Mouse (Mus musculus): ENCODE measurements at regions not wholly inside any gene's neighbourhood (a gene's known extent, or its start where the extent isn't known, plus 50 kb on each side); places are given as distances from the start of the nearest gene placed in this dataset.

DNA sequence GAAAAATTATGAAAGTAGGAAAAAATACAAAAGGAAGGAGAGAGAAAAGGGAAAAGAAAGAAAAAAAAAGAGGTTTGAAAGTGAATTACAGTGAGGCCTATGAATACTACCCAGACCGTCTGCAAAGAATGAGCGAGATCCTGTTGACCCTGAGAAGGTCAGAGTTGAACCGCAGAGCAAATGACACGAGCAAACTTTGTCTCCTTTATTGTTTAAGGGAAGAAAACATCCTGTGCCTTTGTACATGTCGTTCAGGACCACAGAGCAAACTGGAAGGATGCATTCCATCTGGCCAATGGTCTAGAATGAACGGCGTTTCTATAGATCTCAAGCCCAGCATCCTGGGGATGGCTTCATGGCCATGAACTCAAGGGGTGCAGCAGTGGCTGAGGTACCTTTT lies 270.6 kb upstream of the Zfp637 start:
- DNase-seq (ENCODE audit: low spot score), result no peak

DNA sequence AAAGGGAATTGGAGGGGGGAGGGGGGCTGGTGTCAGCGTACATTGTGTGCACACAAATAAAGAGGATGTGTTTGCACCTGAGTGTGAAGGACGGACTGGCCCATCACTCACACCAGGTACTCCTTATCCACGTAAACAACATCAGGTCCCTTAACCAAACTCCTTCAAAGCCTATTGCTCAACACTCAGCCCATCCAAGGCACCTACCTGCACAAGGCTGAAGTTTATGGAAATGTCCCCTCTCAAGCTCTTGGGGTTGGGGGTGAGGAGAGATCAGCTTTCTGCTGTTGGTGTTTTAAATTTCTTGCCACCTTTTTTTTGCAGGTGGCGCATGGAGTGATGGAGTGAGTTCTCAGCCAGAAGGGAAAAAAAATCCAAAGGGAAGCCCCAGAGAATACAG lies 270.2 kb upstream of the Zfp637 start:
- DNase-seq (ENCODE audit: low spot score), result no peak

DNA sequence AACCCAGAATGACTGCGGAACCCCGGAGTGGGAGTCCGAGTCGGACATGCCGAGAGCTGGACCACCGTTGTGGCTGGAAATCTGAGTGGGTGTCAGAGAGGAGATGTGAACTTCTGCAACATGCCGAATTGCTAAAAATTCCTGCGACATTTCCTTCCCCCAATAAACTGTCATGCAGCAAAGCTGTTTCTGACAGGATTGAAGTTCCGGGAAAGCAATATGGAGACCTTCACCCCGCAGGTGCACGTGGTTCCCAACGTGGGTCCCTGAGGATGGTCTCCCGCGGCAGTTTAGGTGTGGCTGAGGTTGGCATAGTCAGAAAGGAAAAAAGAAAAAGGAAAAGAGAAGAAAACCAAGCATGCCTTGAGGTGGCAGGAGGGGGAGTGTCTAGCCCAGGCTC lies 269.0 kb upstream of the Zfp637 start:
- DNase-seq (ENCODE audit: low spot score), result no peak

DNA sequence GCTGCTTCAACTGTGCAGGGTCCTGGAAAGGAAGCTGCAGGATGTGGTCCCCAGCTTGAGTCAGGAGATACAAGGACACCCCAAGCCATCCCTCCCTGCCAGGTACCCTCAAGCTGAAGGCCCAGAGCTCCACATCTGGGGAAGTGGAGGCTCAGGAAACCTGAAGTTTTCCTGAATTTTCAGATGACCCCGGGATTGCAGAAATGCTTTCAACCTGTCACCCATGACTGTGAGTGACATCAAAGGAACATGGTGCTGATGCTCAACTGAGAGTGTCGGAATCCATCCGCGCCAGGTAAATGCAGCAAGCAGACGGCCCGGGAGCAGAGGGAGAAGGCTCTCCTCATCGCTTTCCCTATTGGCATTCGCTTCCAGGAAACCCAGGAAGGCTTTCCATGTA lies 267.6 kb upstream of the Zfp637 start:
- no peak for DNase-seq (ENCODE audit: low spot score)

- no peak for DNase-seq (ENCODE audit: low spot score)
Observed at GRCm38 (mm10) chr6:117574146-117574545, 266.8 kb upstream of the Zfp637 start.

- no peak for DNase-seq (ENCODE audit: low spot score)
Observed at GRCm38 (mm10) chr6:117575057-117575456, 265.9 kb upstream of the Zfp637 start.

DNA sequence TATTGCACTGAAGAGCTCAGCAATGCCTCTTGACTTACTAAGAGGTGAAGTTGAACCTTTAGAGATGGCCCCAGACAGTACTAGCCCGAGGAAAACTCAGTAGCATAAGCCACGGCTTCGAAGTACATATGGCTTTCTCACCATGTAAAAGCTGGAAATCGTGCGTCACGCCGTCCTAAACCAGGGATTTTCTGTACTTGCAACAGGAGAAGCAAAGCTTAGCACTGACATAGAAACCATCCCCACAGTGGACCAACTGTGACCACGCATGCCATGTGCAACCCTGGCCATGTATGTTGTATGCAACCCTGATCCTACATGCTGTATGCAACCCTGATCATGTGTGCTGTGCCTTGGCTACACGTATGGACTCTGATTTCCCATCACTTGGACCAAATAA lies 265.0 kb upstream of the Zfp637 start:
- DNase-seq (ENCODE audit: low spot score), result no peak

- no peak for DNase-seq (ENCODE audit: low spot score)
Observed at GRCm38 (mm10) chr6:117577539-117578521, 263.1 kb upstream of the Zfp637 start.

- DNase-seq (ENCODE audit: low spot score), result no peak
Observed at GRCm38 (mm10) chr6:117580951-117581350, 260.0 kb upstream of the Zfp637 start.

- DNase-seq (ENCODE audit: low spot score), result no peak
Observed at GRCm38 (mm10) chr6:117583121-117583520, 257.9 kb upstream of the Zfp637 start.

- no peak for DNase-seq (ENCODE audit: low spot score)
Observed at GRCm38 (mm10) chr6:117584563-117584962, 256.4 kb upstream of the Zfp637 start.

DNA sequence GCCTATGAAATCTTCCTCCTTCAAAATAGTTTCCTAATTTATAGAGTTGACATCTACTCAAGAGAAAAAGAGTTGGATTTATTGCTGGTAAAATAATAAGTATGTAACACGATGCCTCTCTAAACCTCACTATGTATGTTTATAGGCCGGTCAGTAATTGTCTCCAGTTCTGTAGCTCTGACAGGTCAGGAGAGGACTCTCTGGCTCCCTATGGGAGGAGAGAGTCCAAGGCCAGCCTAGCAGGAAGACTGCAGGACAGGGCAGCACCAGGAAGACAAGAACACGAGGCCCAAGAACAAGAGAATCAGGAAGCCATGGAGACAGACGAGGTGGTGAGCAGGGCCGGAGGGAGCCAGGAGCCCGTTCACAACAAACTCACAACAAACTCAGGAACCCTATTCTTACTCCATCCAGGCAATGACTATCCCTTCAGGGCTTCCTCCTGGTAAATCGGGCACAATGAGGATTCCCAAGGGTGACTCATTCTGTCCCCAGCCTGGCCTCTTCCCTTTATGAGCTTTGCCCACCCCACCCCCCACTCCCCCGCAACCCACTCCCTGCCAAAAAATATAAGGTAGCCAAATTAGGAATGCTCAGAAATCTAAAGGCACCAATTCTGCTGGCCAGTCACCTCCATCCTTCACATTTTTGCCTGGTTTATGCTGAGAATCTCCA lies 244.7 kb upstream of the Zfp637 start:
- DNase-seq (ENCODE audit: low spot score), result no peak

DNA sequence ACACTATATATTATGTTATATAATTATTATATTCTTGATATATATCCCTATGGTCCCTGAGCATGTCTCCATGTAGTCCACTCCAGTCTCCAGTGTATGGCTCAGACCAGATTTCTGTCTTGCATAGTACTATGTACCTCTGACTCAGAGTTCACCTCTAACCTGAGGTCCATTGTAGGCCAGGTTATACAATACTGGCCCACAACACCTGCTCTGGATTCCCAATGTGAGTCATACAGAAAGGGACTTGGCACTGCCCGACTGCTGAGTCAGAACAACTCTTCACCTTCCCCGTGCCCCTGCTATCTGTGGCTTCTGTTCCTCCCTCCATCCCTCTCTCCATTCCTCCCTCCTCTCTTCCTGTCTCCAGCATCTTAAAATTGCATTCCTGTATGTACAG lies 236.1 kb upstream of the Zfp637 start:
- DNase-seq (ENCODE audit: low spot score), result no peak

- DNase-seq (ENCODE audit: low spot score), result no peak
Observed at GRCm38 (mm10) chr6:117605685-117606084, 235.3 kb upstream of the Zfp637 start.

DNA sequence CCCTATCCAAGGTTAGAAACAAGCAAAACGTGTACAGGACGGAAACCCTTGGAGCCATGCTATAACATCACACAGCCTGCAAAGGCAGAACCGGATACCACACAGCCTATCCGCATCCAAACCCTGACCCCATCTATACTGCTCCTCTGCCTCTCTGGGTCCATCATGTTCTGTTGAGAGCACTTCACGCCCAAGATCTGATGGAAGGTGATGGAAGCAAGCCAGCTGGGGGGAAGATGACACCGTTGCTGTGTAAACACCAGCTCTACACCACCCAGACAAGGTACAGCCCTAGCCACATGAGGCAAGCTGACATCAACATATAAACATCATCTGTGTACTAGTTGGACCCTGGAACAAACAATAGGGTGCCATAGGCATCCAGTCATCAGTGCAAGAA lies 234.8 kb upstream of the Zfp637 start:
- DNase-seq (ENCODE audit: low spot score), result no peak

- DNase-seq (ENCODE audit: low spot score), result no peak
Observed at GRCm38 (mm10) chr6:117607023-117607422, 234.0 kb upstream of the Zfp637 start.

DNA sequence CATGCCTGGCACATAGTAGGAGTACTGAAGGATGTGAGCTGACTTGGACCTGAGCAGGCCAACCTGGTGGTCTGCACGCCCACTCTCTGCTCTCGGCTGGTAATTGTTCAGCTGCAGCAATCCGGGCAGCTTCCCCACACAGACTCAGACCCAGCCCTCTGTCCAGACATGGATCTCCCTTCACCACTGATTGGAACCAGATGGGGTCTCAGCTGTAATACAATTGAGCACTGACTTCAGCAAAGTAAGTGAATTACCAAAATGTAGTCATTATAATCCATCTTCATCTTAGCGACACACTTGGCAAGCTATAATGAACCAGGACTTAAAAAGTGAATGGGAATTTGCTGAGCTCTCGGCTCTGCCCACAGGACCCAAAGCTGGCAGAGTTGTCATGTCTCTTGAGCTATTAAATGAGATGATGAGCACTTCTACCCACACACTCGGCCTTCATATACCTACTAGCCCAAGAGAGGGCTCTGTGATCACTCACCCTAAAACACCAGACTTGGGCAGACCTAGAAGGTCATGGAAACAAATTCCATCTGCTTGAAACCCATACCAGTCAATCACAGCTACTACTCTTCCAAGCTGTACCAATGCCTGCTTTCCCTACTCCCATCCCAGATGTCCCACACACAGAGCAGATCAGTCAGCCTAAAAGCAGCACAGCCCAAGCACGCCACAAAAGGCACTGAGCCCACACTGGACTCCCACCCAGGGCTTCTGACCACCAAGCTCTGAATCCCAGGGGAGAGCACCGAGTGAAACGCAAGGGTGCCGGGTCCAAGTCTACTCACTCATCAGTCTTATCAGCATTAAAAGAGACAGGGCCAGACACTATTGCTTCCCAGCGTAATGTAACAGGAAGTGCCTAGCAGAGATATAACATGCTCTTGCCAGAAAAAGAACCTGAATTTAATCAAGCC lies 231.2 kb upstream of the Zfp637 start:
- no peak for DNase-seq (ENCODE audit: low spot score)

- no peak for DNase-seq (ENCODE audit: low spot score)
Observed at GRCm38 (mm10) chr6:117611281-117611680, 229.7 kb upstream of the Zfp637 start.

DNA sequence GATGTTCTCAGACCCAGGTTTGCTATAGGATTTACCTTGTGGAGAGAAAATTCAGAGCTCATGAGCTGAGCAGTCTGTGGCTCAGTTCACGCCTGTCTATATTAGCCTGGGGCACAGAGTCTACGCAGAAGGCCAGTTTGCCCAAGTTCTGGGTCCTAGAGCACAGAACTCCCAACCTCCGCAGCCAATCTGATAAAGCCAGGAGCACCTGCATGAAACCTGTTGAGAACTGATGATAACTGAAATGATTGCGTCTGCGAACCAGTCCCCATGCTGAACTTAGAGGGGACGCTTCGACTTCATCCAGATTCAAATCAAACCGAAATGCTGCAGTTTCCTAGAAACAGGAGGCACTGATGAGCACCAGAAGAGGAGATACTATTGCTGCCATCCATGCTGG lies 229.0 kb upstream of the Zfp637 start:
- DNase-seq (ENCODE audit: low spot score), result no peak

GRCm38 (mm10) chr6:117612421-117612820 lies 228.6 kb upstream of the Zfp637 start:
- no peak for DNase-seq (ENCODE audit: low spot score)

- DNase-seq (ENCODE audit: low spot score), result no peak
Observed at GRCm38 (mm10) chr6:117613656-117614350, 227.2 kb upstream of the Zfp637 start.

GRCm38 (mm10) chr6:117614386-117614785 lies 226.6 kb upstream of the Zfp637 start:
- no peak for DNase-seq (ENCODE audit: low spot score)

Measured in T-cell, adult 2 months (primary cell).